Mouse (Mus musculus) frontal cortex, postnatal 14 days (tissue): ENCODE data around the gene Krtap16-3.

Experiments used
- DNase-seq, 2 experiments: peaks; one replicate each; pipeline ENCODE4 v3.0.0; 2022; ENCODE audit warnings: low spot score in 2 of 2

Gene Krtap16-3

GRCm38 (mm10) chr16:88962773-88963172, at the start of gene Krtap16-3:
Gene Krtap16-3, minus strand, starts transcription at chr16:88962873.
- no peak for DNase-seq

- DNase-seq = no peak
These were observed 48.0 kb upstream of the Krtap16-3 start, which contains the start of gene Krtap22-2 for GRCm38 (mm10) chr16:89010659-89011058. Gene Krtap22-2, minus strand, starts transcription at chr16:89010759.

GRCm38 (mm10) chr16:88941106-88941505, 21.6 kb downstream of the Krtap16-3 start:
- no peak for DNase-seq

GRCm38 (mm10) chr16:88938252-88938651, 24.4 kb downstream of the Krtap16-3 start:
- no peak for DNase-seq

- DNase-seq = no peak
These were observed 30.5 kb downstream of the Krtap16-3 start, which contains the start of gene Krtap19-9b for GRCm38 (mm10) chr16:88932165-88932564. Gene Krtap19-9b, minus strand, starts transcription at chr16:88932265.
